Mouse (Mus musculus) urinary bladder, postnatal 14 days (tissue): Measurements from ENCODE around the gene Olfr461.
"Not testable (repeated sequence)": the region's sequence is repeated elsewhere in the genome, so short reads cannot be mapped to it uniquely, and the experiment has no call there.

ENCODE experiments used
- DNase-seq: peaks from one replicate; pipeline ENCODE4 v3.0.0; 2021; ENCODE audit warnings: low spot score

Olfr461 gene

DNA sequence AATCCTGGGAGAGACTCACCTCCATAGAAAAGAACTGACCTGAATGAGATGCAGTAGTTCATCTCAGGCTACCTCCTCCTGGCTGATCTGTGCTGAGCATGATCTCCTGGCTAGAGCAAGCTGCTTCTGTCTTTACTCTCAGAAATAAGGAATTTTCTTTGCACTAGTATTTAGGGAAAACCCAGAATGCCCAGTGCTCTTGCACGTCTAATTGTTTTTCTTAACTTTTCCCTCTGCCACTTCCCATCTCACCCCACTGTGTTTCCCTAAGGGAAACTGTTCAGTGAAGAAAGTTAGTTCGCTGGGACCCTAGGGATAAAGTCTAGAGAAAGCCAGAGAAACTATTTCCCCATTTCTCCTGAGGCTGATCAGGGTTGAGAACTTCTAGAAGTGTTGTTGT is at the start of gene Olfr461:
TSS of gene Olfr461 (minus strand) at position 101 of the 400 bp plus-strand sequence.
- no peak for DNase-seq

DNA sequence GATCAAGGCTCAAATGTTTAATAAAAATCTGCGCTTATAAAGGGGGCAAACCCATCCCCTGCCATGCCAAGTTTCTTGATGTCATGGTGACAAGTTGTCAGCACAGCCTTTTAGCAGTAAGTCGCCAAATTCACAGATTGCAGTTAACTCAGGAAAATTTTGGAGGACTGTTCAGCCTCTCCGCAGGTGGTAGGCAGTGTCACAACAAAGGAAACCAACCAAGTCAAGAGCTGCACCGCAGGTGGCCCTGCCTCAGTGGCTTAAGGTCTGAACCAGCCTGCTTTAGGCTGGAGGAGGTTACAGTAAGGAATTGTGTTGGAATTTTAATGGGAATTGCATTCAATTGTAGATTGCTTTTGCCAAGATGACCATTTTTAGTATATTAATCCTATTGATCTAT is 43.7 kb upstream of the Olfr461 start:
- not testable (repeated sequence) for DNase-seq

DNA sequence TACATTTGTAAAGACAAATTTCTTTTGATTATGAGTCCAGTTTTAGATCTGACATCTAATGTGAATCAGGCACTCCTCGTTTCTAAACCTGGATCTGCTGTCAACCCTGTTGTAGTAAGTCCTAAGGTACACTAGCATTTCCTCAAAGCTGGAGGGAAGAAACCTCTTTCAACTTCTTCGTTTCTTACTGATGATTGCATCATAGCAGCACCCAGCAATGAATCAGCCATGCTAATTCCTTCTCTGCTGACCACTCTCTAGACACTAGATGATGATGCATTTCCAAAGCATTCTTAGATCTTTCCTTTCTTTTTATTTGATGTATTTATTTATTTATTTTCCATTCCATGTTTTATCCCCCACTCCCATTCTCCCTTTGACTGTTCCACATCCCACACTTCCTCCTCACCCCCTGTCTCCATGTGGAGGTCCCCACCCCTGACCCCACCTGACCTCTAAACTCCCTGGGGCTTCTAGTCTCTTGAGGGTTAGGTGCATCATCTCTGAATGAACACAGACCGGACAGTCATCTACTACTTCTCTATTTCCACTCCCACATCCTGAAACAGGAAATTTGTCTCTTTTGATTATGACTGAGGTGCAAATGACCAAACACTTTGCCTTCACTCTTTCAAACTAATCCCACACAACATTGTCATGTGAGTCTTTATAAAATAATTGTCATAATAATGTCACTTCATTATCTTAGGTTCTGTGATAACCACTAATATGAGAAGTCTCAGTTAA is 40.1 kb upstream of the Olfr461 start:
- DNase-seq: no peak

DNA sequence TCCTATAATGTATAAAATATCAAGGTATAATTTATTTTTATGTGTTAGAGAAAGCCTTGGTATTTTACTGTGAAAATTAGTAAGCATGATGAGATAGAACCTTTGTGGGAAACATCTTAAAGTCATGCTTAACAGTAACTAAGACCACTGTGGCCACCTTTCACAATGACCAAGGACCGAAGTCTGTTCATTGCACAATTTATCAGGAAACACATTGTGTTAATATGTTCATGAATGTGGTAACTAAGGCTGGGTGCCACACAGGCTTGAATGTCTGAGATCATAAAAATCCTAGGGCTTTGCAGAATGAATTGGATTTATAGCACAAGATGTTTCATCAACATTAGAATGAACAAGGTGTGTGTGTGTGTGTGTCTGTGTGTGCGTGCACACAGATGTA is 33.5 kb upstream of the Olfr461 start:
- DNase-seq: no peak

DNA sequence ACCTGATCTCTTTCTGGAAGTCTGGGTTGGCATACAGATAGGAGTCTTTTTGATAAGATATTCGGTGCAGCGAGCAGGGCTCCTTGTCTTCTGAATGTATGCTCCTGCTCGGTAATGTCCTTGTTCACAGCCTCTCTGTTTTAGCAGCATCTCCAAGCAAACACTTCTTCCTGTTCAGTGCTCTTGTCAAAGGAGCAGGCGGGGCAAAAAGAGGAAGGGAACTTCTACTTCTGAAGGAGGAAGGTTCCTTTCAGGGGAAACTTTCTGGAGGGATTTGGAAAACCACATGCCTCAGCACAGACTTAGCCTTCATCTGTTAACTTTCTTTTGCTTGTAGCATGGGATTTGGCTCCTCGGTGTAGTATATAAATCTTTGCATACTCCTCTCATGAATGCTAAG is 30.8 kb upstream of the Olfr461 start, which contains the start of gene Clec5a:
TSS of gene Clec5a (minus strand) at position 177 of the 400 bp plus-strand sequence.
- no peak for DNase-seq

DNA sequence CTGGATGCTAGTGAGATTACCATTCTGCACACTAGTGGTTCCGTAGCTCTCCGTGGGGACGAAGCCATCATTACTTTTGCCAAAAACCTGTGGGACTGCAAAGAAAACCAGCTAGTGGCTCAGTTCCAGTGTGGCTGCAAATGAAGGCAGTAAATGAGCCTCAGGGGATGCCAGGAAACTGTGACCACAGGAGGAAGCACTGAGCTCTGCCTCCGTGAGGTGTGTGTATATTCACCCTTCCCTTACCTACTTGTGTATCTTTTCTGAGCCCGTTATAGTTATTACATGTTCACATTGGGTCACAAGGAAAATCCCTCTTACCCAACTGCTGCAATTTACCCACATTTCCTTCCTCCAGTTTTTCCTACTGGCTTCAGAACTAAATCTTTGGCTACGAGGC is 29.5 kb upstream of the Olfr461 start:
- no peak for DNase-seq

DNA sequence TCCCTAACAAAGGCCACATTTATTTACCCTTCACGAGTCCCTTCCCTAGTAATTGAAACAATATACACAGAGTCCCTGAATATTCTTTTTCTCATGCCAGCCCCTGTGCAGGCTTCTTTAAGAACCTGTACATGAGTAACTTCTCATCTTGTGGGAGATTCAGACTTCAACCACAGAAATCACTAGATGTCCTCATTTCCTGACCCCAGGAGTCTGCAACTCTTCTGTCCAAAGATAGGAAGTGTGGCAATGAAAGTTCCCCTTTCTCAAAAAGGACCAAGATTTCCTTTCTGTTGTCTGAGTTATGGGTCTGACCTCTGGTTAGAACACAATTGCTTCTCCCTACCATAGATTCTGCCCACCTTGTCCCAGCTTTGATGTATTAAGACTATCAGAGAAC is 21.5 kb upstream of the Olfr461 start:
- no peak for DNase-seq

DNA sequence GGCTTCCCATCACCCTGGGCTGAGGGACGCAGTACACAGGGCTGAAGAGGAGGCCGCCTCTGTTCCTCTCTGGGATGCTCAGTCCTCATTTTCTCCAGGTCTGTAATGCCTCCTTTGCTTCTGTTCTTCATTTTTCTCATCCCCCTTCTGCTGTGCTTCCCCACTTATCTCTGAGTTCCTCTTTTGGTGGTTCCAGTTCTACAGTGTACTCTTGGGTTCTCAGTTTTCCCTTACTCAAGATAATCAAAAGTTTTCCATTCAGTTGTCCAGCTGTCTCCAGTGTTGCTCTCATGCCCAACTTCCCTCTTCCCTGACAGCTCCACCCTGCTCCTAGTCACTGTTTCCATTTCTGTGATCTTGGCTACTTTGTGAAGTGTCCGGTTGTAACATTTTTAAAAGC is 18.8 kb upstream of the Olfr461 start:
- no peak for DNase-seq

DNA sequence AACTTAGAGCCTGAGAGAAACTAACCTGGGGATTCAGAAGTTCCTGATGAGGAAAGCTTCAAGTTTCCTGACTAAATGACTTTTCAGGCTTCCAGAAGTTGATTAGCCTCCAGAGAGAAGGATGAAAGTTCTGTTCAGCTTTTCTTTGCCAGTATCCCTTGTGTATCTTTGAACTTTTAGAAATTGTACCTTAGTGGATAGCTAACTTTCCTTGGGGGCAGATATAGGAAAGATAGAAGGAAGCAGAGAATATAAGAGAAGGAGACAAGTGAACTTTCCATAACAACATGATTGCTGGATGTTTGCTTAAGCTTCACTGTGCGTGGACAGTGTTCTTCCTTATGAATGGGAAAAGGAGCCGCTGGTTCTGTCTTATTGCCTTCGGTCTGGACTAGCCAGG is 14.3 kb upstream of the Olfr461 start, which contains the start of gene Olfr460:
TSS of gene Olfr460 (plus strand) at position 301 of the 400 bp plus-strand sequence.
- DNase-seq: no peak

DNA sequence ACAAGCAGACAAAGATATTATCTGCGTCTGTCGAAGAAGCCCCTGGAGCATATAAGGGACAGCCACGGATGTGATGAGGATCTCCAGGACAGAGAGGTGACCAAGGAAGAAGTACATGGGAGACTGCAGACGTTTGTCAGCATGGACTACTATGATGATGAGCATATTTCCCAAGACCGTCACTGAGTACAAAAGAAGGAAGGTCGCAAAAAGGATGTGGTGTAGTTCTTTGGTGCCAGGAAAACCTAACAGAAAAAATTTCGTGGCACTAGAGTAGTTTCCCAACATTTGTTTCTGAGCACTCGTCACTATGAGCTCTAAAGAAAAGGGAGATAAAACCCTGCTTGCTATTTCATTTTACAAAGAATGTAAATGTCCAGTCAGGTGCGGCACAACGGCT is 10.2 kb downstream of the Olfr461 start:
- DNase-seq: no peak

DNA sequence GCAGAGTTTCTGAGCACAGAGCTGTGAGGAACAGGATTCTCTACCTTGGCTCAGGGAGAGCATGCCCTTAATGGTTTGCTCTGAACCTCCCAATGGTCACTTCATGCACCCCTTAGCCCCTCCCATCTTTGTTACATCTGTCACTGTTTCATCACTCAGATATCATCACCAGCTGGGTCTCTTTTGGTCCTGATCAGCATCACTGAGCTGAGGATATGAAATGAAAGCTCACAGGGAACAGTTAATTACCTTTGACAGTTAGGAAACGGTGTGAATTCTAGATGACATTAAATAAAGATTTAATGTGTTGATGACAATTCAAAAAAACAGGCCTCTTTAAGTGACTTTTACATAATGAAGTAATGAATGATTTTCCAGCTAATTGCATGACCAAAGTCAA is 35.4 kb downstream of the Olfr461 start, which contains the start of gene Prss37:
TSS of gene Prss37 (minus strand) at position 101 of the 400 bp plus-strand sequence.
- no peak for DNase-seq

DNA sequence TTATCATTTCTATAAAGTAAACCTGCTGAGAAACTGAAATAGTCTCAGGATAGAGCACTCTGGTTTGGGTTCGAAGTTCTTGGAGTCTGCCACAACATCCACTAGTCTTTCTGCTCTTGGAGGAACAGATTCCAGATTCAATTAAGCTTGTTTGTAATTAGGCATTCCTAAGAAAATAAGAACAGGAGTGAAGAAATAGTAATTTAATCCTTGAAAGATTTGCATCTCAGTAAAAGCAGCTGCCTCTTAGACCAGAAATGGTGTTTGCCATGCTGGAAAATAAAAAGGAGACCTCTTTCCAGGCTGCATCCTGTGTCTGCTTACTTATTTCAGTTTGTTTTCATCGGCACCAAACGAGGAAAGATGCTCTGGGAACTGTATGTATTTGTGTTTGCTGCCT is 61.6 kb downstream of the Olfr461 start, which contains the start of gene Tas2r108:
TSS of gene Tas2r108 (plus strand) at position 301 of the 400 bp plus-strand sequence.
- DNase-seq: no peak
